Mouse (Mus musculus): ENCODE measurements at regions not wholly inside any gene's neighbourhood (a gene's known extent, or its start where the extent isn't known, plus 50 kb on each side); places are given as distances from the start of the nearest gene placed in this dataset.

GRCm38 (mm10) chr11:112912875-112913274 lies 130.9 kb downstream of the Sox9 start:
- TF ChIP-seq IRF4 (IDR thresholded peaks at IDR 0.05; ENCODE audit: low read depth, low read length) = no peak
- no peak for TF ChIP-seq ELF1 (IDR thresholded peaks at IDR 0.05; ENCODE audit: low read depth, low read length)
- no peak for TF ChIP-seq JUND (conservative IDR thresholded peaks at IDR 0.05; ENCODE audit: low read depth, low read length)
- TF ChIP-seq CHD1 (IDR thresholded peaks at IDR 0.05; ENCODE audit: low read depth, low read length) = no peak
- TF ChIP-seq CTCF (conservative IDR thresholded peaks at IDR 0.05 in 1 of 2, IDR thresholded peaks at IDR 0.05 in 1 of 2; ENCODE audit: low read depth in 2 of 2, low read length in 2 of 2) = no peak
- no peak for TF ChIP-seq E2F4 (IDR thresholded peaks at IDR 0.05; ENCODE audit: insufficient replicate concordance, low read depth, low read length)
- no peak for TF ChIP-seq UBTF (IDR thresholded peaks at IDR 0.05; ENCODE audit: low read depth, low read length)
- no peak for TF ChIP-seq NRF1 (IDR thresholded peaks at IDR 0.05; ENCODE audit: low read depth, low read length)
- TF ChIP-seq USF1 (IDR thresholded peaks at IDR 0.05; ENCODE audit: low read depth, low read length) = no peak
- TF ChIP-seq POLR2A (IDR thresholded peaks at IDR 0.05; ENCODE audit: low read depth, low read length) = no peak
- no peak for TF ChIP-seq MAFK (IDR thresholded peaks at IDR 0.05; ENCODE audit: insufficient replicate concordance, low read length)
- no peak for TF ChIP-seq EP300 (IDR thresholded peaks at IDR 0.05; ENCODE audit: low read length)
